Mouse (Mus musculus) embryonic facial prominence, embryonic 10.5 days (tissue): ENCODE measurements around the gene Traf1. TPM values are rescaled to one million over a fixed set of nuclear protein-coding genes. Genes with fewer than 3 reads are reported as not detected.

ENCODE experiments used
- DNase-seq: peaks from one replicate; pipeline ENCODE4 v3.0.0-alpha.2; 2017; ENCODE audit warnings: low spot score
- H3K27ac ChIP-seq: fragments of 300-500 bp; sonication (generic); replicated peaks from 2 replicates; pipeline ENCODE4 v1.5.1; 2016; ENCODE audit warnings: mild to moderate bottlenecking
- H3K27me3 ChIP-seq: fragments of 300-500 bp; sonication (generic); replicated peaks from 2 replicates; pipeline ENCODE4 v1.6.1; 2016; ENCODE audit warnings: low read depth, mild to moderate bottlenecking; ENCODE audit not compliant: poor library complexity, severe bottlenecking
- H3K36me3 ChIP-seq: fragments of 300-500 bp; sonication (generic); replicated peaks from 2 replicates; pipeline ENCODE4 v1.6.1; 2016; ENCODE audit warnings: mild to moderate bottlenecking, moderate library complexity
- H3K4me1 ChIP-seq: fragments of 300-500 bp; sonication (generic); 2 replicates; pipeline ENCODE4 v1.6.1; 2016
- H3K4me3 ChIP-seq: fragments of 300-500 bp; sonication (generic); 2 replicates; pipeline ENCODE4 v1.5.1; 2016; ENCODE audit warnings: mild to moderate bottlenecking, moderate library complexity
- H3K9me3 ChIP-seq: fragments of 300-500 bp; sonication (generic); 2 replicates; pipeline ENCODE4 v1.6.1; 2016; ENCODE audit warnings: mild to moderate bottlenecking
- WGBS: fragments of 180-500 bp; shearing (Covaris S2); methylation state at CpG from one replicate; pipeline ENCODE4 v1.1.7; 2016; 5-methylcytosine and 5-hydroxymethylcytosine counted together
- polyA plus RNA-seq: library from polyadenylated mRNA; unstranded; fragments of >200 nt; fragmentation: Nextera tagmentation; extraction: Ambion mirVana; gene quantifications from 2 replicates; pipeline ENCODE4 v1.2.1, GENCODE M21; 2016

Traf1 gene
- 0.34 and 0.38 TPM in 2 replicates for polyA plus RNA-seq

DNA sequence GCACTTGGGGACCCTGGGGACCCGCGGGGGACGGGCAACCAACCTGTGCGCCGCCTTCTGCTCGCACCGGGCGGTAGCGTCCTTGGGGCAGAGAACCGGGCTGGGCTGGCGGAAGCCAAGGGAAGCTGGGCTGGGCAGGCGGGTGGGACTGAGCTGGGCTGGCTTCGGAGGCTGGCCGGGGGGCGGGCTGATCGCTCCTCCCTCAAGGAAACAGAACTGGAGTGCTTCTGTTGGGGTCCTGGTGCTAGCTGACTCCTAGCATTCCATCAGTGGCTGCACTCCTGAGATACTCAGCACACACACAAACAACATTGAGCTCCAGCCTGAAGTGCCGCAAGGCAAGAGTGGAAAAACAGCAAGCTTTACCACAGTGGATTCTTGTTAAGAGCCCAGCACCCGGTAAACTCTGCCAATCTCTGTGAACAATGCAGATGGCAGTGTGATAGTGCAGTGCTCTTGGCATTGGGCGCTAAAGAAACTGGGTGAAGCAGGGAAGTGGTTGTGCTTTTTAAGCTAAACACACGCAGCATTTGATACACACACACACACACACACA, at the start of gene Traf1:
Traf1 (minus strand) TSS at position 292 of the 556 bp plus-strand sequence.
- Histone ChIP-seq H3K27ac (peak within 1 kb of the TSS; percentile 58), H3K9me3 (no peaks in the 10 kb centered on the region), H3K36me3 (no peaks in the 10 kb centered on the region), H3K4me3 (peak within 1 kb of the TSS; percentile 46), H3K4me1 (peaks cover 23% of the 10 kb centered on the region), H3K27me3 (peaks cover 24% of the 10 kb centered on the region)
- WGBS: 13% methylated on average over 20 of the region's 20 CpGs
- peak; percentile 52 for DNase-seq

GRCm38 (mm10) chr2:34998956-34999355, 37.4 kb upstream of the Traf1 start:
- no peaks in the 10 kb centered on the region for H3K9me3 ChIP-seq
- 87% methylated on average over 9 of the region's 9 CpGs for WGBS
- no peak for DNase-seq
- H3K4me1 ChIP-seq: peaks cover 6% of the 10 kb centered on the region
- no peak overlapping the region for H3K27ac ChIP-seq
- H3K27me3 ChIP-seq: no peaks in the 10 kb centered on the region
- H3K4me3 ChIP-seq: no peak overlapping the region
- no peaks in the 10 kb centered on the region for H3K36me3 ChIP-seq

DNA sequence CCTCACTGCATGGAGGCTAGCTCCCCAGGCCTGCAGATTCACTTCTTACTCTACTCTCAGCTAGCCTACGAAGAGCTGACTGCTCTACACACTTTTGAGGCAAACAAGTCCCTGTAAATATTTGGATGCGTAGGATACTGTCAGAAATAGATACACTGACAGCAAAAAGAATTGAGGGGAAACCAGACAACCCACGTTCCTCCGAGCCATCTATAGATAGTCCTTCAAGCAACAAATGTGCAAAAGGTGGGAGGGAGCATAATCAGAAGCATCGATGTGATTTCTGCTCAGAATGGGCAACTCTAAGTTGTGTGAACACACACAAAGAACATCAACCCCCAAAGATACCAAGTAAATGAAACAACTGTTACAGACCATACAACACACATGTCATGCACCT, 34.9 kb upstream of the Traf1 start:
- H3K9me3 ChIP-seq: no peaks in the 10 kb centered on the region
- DNase-seq: no peak
- 88% methylated on average over 5 of the region's 5 CpGs for whole genome bisulfite sequencing
- no peak overlapping the region for H3K27ac ChIP-seq
- H3K36me3 ChIP-seq: no peaks in the 10 kb centered on the region
- no peak overlapping the region for H3K4me3 ChIP-seq
- H3K27me3 ChIP-seq: 0 out of 2 replicates have a peak, but pooled peaks cover 7% of the 10 kb centered on the region
- peaks cover 22% of the 10 kb centered on the region for H3K4me1 ChIP-seq

GRCm38 (mm10) chr2:34993696-34994356, 32.3 kb upstream of the Traf1 start:
- no peaks in the 10 kb centered on the region for H3K9me3 ChIP-seq
- 0 out of 2 replicates have a peak, but pooled peaks cover 14% of the 10 kb centered on the region for H3K27me3 ChIP-seq
- no peak overlapping the region for H3K4me3 ChIP-seq
- no peak overlapping the region for H3K27ac ChIP-seq
- H3K36me3 ChIP-seq: no peaks in the 10 kb centered on the region
- peaks cover 18% of the 10 kb centered on the region for H3K4me1 ChIP-seq
- no peak for DNase-seq
- 77% methylated on average over 5 of the region's 5 CpGs for WGBS

- H3K27me3 ChIP-seq: 0 out of 2 replicates have a peak, but pooled peaks cover 14% of the 10 kb centered on the region
- H3K9me3 ChIP-seq: no peaks in the 10 kb centered on the region
- 15% methylated on average over 9 of the region's 9 CpGs for WGBS
- peak overlapping the region; percentile 59 for H3K27ac ChIP-seq
- H3K4me1 ChIP-seq: peaks cover 18% of the 10 kb centered on the region
- no peaks in the 10 kb centered on the region for H3K36me3 ChIP-seq
- no peak overlapping the region for H3K4me3 ChIP-seq
- DNase-seq: peak; percentile 44
Observed at GRCm38 (mm10) chr2:34992729-34993695, 31.4 kb upstream of the Traf1 start.

DNA sequence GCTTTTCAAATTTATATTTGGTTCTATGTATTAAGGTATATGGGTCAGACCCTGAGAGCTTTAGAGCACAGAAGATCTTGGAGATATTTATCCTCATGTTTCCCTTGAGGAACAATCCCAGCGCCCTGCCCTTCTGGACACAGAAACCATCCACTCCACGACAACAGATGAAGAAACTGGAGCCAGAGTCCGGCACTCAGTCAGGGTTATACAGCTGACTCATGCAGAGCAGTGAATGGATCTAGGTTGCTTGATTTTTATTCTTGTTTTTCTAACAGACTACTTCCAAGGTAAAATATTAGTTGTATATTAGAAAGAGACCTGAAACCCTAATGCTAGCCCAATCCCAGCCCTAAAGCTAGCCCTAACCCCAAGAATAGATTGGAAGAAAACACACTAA, 30.4 kb upstream of the Traf1 start:
- DNase-seq: no peak
- 86% methylated on average over 3 of the region's 3 CpGs for WGBS
- H3K9me3 ChIP-seq: no peaks in the 10 kb centered on the region
- H3K27ac ChIP-seq: no peak overlapping the region
- no peak overlapping the region for H3K4me3 ChIP-seq
- no peaks in the 10 kb centered on the region for H3K36me3 ChIP-seq
- H3K4me1 ChIP-seq: peaks cover 18% of the 10 kb centered on the region
- 0 out of 2 replicates have a peak, but pooled peaks cover 14% of the 10 kb centered on the region for H3K27me3 ChIP-seq

GRCm38 (mm10) chr2:34989749-34990148, 28.2 kb upstream of the Traf1 start:
- Histone ChIP-seq H3K4me3 (no peak overlapping the region), H3K4me1 (peaks cover 18% of the 10 kb centered on the region), H3K36me3 (no peaks in the 10 kb centered on the region), H3K9me3 (no peaks in the 10 kb centered on the region), H3K27ac (no peak overlapping the region), H3K27me3 (0 out of 2 replicates have a peak, but pooled peaks cover 14% of the 10 kb centered on the region)
- WGBS: 82% methylated on average over 1 of the region's 1 CpGs
- DNase-seq: no peak

DNA sequence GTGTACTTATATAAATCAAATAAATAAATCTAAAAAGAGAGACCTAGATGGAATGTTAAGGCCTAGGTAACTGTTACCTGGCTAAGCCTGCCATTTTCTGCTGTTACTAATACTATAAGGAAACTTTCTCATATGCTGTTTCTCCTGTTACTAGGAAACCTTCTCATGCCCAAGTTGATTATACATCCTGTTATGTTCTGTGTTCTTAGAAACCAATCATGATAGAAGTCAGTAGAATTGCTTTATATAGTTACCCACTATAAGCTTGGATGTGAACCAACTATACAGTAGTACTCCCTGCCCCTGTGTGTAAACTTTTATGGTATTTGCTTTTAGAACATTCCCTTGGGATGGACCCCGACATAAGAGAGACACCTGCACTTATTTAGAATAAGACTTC, 26.0 kb upstream of the Traf1 start:
- Histone ChIP-seq H3K36me3 (no peaks in the 10 kb centered on the region), H3K4me1 (peaks cover 17% of the 10 kb centered on the region), H3K9me3 (no peaks in the 10 kb centered on the region), H3K27me3 (0 out of 2 replicates have a peak, but pooled peaks cover 11% of the 10 kb centered on the region), H3K4me3 (no peak overlapping the region), H3K27ac (no peak overlapping the region)
- WGBS: 77% methylated on average over 1 of the region's 1 CpGs
- no peak for DNase-seq

- no peaks in the 10 kb centered on the region for H3K36me3 ChIP-seq
- 87% methylated on average over 8 of the region's 8 CpGs for WGBS
- no peaks in the 10 kb centered on the region for H3K9me3 ChIP-seq
- H3K27ac ChIP-seq: no peak overlapping the region
- peaks cover 33% of the 10 kb centered on the region for H3K4me1 ChIP-seq
- H3K27me3 ChIP-seq: 0 out of 2 replicates have a peak, but pooled peaks cover 2% of the 10 kb centered on the region
- DNase-seq: no peak
- H3K4me3 ChIP-seq: no peak overlapping the region
Observed at GRCm38 (mm10) chr2:34984885-34985284, 23.3 kb upstream of the Traf1 start.

DNA sequence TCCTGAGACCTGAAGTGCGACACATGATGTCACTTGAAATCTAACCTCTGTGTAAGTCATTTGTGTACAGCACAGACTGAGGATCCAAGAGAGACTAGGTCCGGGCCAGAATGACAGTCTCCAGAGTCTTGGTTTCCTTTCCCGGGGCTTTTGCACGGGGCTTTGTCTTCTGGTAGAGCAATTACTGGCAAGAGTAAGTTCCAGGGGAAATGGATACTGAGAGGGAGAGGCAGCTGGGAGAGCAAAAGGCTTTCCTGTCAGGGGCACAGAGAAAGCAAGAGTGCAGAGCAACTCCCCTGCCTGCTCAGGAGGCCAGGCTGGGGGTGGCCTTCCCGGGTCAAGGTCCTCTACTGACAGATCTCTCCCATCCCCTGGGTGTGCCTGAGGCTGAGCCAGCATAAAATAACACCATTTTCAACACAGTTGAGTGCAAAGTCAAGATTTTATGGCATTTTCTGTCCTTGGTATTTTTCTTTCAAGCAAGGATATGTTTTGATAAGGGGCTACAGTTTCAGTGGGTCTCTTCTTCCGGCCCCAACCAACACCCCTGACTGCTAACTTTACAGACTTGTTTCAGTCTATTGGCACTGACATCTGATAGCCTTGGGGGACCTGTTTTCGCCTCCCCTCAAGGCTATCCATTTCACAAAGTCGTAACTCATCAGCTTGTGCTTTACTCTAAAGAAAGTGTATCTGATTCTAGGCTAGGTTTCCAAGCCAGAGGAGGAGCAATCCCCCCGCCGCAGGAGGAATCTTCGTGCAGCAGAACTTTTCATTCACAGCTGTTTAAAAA, 21.5 kb upstream of the Traf1 start:
- H3K27ac ChIP-seq: peak overlapping the region; percentile 79
- no peaks in the 10 kb centered on the region for H3K9me3 ChIP-seq
- no peaks in the 10 kb centered on the region for H3K27me3 ChIP-seq
- DNase-seq: peak; percentile 59
- WGBS: 41% methylated on average over 11 of the region's 11 CpGs
- H3K4me3 ChIP-seq: peak overlapping the region; percentile 5; the same call in 1 of the 2 replicates
- H3K36me3 ChIP-seq: no peaks in the 10 kb centered on the region
- H3K4me1 ChIP-seq: peaks cover 37% of the 10 kb centered on the region

GRCm38 (mm10) chr2:34982096-34982724, 20.6 kb upstream of the Traf1 start:
- DNase-seq: no peak
- peak overlapping the region; percentile 79 for H3K27ac ChIP-seq
- WGBS: 66% methylated on average over 14 of the region's 14 CpGs
- peaks cover 37% of the 10 kb centered on the region for H3K4me1 ChIP-seq
- H3K9me3 ChIP-seq: no peaks in the 10 kb centered on the region
- H3K27me3 ChIP-seq: no peaks in the 10 kb centered on the region
- no peak overlapping the region for H3K4me3 ChIP-seq
- H3K36me3 ChIP-seq: no peaks in the 10 kb centered on the region
